Mouse (Mus musculus) Muller cell, postnatal 12 days (primary cell): Measurements from ENCODE around the gene Wdr70.

Experiments
- DNase-seq: peaks from one replicate; pipeline ENCODE4 v3.0.0-alpha.2; 2015; ENCODE audit errors: inconsistent ontology term

The Wdr70 gene

DNA sequence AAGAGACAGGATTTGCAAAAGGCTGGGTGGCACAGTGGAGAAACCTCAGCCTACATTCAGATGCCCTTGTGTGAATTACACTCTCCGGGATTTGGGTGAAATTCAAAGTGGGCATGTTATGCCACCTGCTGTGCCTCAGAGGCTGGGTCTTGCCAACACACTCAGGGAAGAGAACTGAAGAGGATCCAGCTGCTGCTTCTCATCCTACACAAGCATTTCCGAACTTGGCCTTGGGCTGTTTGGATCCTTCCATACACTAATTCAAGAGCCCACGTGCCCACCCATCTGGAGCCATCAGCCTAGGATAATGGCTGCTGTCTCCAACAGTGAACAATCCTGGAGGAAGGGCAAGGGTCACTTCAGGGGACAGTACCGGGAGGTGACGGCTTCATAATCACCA lies 235.7 kb downstream of the Wdr70 start:
- no peak for DNase-seq

DNA sequence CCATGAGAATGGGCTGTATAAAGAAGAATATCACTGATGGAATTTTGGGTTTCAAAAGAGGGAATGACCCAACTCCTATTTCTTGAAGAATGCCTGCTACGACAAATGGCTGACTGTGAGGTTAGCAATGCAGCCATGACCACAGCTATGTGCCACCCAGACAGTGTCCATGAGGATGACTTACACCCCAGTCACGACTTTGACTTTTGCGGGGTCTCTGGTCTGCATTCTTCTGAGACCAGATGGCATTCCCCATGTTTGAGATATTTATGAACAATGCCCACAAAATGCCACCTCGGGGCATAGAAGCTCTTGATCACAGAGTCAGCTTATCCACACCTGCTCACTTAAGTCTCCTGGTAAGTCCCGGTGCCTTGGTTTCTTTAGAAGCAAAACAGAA lies 236.1 kb downstream of the Wdr70 start:
- peak; percentile 97 for DNase-seq

DNA sequence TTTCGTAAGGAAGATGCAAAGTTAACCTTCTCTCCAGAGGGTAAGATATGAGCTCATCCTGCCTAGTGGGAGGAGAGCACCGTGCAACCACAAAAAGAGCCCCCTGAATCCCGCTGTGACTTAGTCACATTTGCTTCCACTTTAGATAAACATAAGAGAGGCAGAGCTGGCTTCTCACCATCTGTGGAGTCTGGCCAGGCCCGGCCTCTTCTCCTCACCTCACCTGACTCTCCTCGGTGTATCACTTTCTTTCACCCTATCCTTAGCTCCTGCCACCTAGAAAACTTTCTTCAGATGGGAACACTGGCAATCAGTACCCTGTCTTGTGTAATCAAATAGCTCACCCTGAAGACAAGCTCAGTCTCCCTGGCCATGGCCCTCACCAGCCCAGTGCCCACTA lies 240.2 kb downstream of the Wdr70 start:
- no peak for DNase-seq

DNA sequence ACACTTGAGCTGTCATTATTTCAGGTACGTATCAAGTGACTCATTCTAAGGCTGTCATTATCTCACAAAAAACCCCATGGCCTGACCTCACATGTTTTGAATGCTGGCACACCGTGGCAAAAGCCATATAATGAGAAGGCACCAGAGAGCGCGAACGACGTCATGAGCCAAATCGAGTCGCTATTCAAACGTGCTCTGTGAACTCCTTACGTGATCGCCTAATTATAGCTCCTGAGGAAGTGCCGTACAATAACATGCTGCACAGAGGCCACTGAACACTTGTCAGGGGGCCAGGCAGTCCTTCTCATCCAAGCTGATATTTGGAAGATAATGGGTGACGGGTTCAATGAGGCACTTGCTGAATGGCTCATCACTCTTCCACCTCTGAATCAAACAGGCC lies 241.6 kb downstream of the Wdr70 start:
- DNase-seq = peak; percentile 19

DNA sequence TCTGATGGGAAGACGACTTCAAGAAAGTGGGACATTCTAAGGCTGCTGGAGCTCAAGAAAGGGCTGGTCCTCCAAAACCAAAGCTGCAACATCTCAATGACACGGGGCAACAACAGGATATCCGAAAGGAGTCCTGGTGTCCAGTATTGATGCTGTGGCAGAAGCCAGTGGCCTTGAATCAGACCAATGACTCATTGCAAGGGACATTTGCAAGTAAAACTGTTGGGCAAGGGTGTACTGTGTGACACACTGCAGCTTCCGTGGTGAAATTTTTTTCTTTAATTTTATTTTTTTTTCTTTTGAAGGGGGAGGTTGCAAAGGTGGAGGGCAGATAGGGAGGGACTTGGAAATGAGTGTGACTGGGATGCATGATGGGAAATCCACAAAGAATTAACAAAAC lies 256.6 kb downstream of the Wdr70 start:
- no peak for DNase-seq

- DNase-seq = no peak
These were observed 257.3 kb downstream of the Wdr70 start for GRCm38 (mm10) chr15:7841664-7842063.

DNA sequence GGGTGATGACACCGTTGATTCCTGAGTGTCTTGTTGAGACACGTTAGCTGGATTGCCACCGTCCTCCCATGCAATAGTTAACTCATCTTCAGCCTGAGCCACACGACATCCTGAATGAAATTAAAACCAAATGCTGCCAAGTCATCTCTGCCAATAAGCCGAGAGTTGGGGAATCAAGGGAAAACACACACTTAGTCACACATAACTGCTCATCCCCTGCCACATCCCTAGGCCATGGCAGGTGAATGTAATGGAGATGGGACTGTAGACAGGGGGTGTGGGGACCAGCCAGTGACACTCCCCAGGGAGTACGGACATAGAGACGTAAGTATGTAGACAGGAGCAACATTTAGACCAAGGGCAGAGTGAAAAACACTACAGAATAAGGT lies 260.1 kb downstream of the Wdr70 start:
- DNase-seq = no peak

DNA sequence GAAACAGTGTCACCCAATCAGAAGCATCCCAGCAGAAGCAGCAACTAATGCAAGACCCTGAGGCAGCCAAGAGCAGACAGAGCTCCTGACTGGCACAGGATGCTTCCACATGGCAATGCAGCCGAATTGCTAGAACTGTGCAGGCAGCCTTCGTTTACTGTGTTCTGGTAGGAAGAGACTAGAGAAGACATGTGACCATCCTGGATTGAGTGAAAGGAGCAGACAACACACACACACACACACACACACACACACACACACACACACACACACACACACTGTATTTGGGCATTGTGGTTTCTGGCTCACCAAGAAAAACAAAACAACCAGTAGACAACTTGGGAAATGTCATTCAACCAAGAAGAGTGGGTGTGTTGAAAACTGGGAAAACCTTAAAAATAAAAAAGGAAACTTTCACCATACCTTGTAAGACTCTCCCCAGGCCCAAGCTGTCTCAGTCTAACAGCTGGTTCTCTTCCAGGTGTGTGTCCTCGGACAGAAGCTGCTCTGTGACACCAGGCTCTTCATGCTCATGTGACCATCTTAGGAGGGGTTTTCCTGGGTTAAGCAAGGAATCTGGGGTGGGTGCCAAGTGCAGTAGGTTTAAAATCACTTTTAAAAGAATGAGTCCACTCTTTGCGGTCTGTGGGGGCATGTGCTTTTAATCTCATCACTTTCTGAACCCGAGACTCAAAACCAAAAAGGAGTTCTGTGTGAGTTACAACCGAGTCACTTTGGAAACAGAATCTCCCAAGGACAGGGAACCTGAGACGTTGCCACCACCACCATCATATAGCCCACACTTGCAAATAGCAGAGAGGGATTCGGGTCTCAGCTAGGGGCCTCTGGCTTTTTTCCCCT lies 260.7 kb downstream of the Wdr70 start:
- peak; percentile 37 for DNase-seq

- no peak for DNase-seq
These were observed 263.6 kb downstream of the Wdr70 start for GRCm38 (mm10) chr15:7835404-7835803.

DNA sequence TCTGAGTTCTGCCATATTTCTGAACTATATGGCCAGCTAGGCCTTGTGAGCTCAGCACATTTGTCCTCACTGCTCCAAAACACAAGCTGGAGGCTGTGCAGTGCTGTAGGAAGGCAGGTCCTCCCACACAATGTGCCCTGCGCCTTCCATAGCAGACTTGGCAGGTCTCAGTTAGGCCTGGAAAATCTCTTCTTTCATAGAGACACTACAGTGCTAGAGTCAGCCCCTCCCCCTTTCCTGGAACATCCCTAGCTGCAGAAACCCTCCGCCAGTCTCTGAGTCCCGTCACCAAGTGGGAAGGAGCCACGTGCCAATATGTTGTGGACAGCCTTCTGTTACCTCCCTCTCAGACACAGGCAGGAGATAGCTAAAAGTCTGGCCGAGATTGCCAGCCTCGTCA lies 273.5 kb downstream of the Wdr70 start:
- no peak for DNase-seq

GRCm38 (mm10) chr15:7823886-7824285 lies 275.1 kb downstream of the Wdr70 start:
- no peak for DNase-seq
